Mouse (Mus musculus) kidney, postnatal 4 days (tissue): ENCODE data around the gene Sbf2.
"Not testable (repeated sequence)": the region's sequence is repeated elsewhere in the genome, so short reads cannot be mapped to it uniquely, and the experiment has no call there.

Experiments used
- DNase-seq, 2 experiments: peaks; one replicate each; pipeline ENCODE4 v3.0.0; 2021; ENCODE audit warnings: mixed read lengths in 2 of 2

The Sbf2 gene

GRCm38 (mm10) chr7:110388889-110389288 is 225.8 kb downstream of the Sbf2 start:
- not testable (repeated sequence) for DNase-seq

DNA sequence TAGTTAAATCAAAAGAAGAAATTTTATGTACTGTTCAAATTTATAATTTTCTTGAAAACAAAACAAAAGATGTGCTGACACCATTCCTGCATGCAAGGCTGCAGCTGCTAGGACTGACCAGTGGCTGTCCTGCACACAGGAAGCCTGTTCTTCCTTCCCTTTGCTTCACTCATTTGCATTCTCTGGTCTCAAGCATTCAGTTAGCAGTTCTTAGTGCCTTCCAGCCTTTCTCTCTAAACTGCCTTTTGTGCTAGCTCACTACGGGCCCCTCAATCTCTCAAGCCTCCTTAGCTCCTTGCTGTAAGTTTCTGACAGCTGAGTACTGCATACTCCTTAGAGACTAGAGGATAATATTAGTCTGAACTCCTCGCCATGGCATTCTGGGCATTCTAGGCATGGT is 227.2 kb downstream of the Sbf2 start:
- no peak for DNase-seq

DNA sequence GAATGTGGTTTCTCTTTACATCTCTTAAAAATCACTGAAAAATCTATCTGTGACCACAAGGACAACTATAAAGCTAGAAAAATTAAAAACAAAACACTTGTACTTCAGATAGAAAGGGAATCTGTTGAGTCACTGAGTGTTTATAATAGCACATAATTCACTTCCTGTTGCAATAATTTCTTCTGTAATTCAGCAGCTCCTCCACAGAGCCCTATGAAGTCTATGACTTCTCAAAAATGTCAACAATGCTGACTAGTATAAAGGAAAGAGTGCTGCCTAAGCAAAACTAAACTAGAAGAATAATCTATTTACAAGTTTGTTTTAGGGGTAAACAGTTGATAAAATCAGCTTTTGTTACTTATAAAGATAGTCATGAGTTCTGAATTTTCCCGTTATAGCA is 229.2 kb downstream of the Sbf2 start:
- DNase-seq = no peak

DNA sequence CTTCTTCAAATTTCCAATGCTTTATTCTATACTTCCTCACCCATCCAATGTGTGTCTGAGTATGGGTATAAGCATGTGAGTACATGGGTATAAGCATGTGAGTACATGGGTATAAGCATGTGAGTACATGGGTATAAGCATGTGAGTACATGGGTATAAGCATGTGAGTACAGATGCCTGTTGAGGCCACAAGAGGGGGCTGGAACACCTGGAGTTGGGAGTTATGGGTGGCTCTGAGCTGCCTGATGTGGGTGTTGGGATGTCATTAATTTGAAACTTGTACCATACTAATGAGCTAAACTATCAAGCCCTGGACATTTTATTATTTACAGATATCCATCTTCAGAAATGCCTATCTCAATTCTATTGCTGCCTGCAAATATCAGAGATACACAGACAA is 230.4 kb downstream of the Sbf2 start:
- no peak for DNase-seq

DNA sequence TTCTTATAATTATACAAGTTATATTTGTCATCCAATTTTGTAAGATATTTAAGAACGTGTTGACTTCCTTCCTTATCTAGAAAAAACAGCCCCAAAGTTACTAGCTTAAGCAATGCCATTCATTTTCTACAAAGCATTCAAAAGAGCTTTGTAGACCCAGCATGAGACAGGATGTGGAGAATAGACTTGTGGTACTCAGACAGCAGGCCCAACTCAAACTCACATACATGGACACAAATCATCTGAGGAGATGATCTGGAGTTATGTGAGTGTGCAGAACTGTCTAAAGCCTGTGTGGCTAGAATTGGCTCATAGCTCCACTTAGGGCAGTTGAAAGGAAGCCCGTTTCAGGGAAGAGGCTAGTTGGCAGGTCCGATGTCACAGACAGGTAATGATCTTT is 233.1 kb downstream of the Sbf2 start:
- no peak for DNase-seq

- DNase-seq = no peak
Measured at GRCm38 (mm10) chr7:110379335-110379914, 235.3 kb downstream of the Sbf2 start.

- DNase-seq = no peak
Measured at GRCm38 (mm10) chr7:110372529-110372928, 242.2 kb downstream of the Sbf2 start.

DNA sequence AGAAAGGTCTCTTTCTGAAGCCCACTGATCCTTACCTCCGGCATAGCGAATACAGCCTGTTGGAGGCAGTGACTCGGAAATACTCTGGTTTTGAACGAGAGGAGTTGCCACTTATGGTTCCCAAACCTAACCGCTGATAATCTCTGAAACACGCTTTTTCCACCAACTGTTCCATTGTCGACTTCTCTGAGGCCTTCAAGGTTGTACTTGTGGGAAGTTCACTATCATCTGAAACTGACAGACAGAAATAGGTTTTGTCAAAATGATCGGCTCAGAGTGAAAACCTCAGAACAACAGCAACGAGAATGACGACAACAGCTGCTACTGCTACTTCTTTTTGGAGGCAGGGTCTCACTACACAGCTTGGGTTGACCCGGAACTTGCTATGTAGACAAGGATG is 252.7 kb downstream of the Sbf2 start:
- DNase-seq = no peak

DNA sequence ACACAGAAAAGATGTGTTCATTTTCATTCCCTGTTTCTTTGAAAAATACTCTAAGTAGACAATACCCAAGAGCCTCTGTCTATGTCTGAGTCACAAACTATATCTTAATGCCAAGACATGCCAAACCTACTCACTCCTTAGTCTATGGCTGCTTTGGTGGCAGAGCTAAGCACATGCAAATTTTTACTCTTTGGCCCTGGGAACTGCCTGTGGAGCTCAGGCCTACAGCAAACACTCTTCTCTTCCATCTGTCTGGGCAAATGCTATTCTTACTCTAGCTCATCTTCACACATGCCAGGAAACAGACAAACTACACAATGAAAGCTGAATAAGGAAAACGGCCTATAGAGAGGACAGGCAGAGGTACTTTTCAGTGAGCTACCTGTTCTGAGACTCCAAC is 253.2 kb downstream of the Sbf2 start:
- no peak for DNase-seq

- no peak for DNase-seq
Measured at GRCm38 (mm10) chr7:110359391-110359790, 255.3 kb downstream of the Sbf2 start.

DNA sequence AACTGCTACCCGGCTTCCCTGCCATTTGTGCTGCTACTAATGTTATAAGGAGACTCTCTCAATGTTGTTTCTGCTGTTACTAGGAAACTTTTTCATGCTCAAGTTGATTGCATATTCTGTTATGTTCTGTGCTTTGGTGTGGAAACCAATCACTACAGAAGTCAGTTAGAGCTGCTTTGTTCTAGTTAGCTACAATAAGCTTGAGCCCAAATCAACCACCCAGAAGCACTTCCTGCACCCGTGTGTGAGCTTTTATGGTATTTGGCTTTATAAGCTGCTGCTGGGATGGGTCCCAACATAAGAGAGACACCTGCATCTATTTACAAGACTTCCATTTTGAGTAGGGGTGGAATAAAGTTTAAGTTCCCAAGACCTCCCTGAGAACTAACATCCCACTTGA is 260.8 kb downstream of the Sbf2 start:
- DNase-seq = no peak

GRCm38 (mm10) chr7:110347250-110347649 is 267.5 kb downstream of the Sbf2 start:
- no peak for DNase-seq

- no peak for DNase-seq
Measured at GRCm38 (mm10) chr7:110337601-110338000, 277.1 kb downstream of the Sbf2 start.

DNA sequence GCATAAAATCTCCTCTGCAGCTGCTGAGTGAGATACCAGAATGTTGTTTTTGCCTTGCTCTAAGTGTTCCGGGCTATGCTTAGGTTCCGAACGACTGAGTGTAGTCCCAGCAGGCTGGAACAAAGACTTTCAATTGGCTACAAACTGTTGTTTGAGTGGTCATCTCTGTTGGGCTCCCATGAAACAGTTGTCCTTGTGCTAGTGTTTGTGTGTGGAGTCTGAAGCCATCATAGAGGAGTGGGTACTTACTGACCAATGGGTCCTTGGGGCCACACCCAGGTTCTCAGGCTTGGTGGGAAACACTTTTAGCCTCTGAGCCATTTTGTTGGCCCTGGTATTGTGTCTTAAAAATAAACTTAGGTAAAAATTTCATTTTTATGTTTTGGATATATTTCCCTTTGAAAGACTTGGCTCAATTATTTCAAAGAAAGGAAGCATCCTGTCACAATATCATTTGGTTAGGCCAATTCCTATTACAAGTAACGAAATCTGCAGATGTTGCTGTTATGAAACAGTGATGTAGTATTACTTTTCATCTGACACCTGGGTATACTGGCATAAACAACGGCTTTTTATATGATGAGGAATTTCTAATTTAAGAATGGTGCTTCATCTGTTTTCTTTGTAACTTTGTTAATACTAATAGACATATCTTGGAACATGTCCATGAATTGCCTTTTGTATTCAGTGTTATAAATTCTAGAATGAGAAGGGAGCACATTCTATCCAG is 289.2 kb downstream of the Sbf2 start:
- no peak for DNase-seq

- no peak for DNase-seq
Measured at GRCm38 (mm10) chr7:110324852-110325251, 289.9 kb downstream of the Sbf2 start.

DNA sequence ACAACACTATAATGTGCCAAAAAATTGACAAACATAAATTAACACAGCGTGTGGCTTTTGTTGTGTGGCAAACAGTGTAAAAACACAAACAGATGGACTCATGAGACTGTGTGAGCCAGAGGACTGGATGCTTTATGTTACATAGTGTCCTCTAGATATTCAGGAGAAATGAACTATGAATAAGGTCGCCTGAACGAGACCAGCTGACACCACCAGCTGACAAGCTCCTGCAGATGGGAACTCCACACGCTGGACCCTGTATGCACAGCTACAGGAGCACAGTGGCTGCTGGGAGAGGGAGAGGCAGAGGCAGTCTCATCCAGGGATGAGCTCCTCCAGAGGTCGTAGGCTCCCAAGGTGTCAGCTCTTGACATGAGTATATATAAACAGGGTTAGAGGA is 293.6 kb downstream of the Sbf2 start:
- no peak for DNase-seq

DNA sequence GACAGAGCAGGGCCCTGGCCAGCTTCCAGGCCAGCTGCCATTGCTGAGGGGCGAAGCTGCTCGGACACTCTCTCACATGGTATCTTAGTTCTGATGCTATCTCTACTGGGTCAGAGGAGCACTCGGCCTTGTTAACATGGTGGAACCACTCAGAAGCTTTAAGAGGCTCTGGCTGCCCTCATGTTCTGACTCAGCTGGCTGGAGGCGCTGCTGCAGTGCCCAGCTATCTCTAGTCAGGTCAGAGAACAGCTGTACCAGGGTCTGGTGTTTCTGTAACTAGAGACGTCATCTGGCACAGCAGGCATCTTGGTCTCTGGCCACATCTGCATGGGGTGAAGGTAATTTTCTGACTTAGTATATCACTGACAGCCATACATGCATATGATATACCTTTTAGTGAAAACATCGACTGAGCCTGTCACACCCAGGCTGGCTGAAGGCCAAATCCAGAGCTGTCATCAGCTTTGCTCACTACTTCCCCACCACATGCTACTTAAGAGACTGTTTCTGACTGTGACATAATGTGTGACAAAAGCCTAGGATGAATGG is 295.7 kb downstream of the Sbf2 start:
- no peak for DNase-seq

DNA sequence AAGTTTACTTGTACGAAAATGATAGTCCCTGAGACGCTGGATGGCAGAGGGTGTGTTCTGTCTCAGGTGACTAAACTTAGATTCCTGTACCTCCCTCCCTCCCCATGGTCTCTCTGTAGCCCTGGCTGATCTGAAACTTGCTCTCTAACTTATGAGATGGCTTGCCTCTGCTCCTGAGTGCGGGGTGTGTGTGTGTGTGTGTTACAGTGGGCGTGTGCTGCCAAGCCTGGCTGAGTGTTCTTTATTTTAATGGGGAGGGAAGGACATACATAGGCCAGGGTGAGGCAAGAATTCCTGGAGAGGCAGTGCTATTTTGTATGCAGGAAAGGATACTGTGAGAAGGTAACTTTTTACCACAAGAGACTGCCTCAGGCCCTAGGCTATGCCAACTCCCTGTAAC is 297.3 kb downstream of the Sbf2 start:
- DNase-seq = no peak

DNA sequence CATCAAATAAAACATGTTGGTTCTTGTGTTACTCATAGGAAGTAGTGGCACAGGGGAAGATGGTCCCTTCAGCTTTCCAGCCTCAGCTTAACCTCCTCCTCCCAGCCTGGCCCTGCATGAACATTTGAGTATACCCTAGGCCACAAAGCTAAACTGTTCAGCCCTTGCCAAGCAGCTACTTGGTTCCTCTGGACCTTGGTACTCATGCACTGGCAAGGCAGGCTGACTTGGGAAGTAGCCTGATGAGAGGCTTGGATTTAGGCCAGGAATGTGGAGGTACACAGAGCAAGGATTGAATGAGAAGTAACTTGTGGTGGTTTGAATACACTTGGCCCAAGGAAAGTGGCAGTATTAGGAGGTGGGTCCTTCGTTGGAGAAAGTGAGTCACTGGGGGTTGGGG is 299.4 kb downstream of the Sbf2 start:
- no peak for DNase-seq

DNA sequence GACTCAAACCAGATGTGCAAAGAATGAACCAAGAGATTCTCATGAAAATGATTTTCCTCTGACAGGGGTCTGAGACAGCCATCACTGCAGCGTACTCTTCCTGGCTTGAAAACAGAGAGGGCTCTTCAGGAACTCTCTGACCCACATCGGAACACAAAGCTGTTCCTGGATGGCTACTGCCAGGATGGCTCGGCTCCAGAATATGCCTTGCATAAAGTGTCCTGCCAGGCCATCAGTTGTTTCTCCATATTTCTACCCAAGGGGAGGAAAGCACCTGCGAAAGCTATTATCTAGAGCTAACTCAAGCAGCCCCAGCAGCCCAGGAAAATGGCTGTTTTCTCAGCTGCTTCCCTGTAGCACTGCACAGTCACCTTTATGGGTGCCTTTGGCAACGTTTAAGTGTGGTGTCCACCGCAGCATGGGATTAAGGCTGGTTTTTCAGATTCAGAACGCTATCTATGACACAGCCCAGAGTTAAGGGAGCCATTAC is 300.3 kb downstream of the Sbf2 start:
- DNase-seq = no peak

DNA sequence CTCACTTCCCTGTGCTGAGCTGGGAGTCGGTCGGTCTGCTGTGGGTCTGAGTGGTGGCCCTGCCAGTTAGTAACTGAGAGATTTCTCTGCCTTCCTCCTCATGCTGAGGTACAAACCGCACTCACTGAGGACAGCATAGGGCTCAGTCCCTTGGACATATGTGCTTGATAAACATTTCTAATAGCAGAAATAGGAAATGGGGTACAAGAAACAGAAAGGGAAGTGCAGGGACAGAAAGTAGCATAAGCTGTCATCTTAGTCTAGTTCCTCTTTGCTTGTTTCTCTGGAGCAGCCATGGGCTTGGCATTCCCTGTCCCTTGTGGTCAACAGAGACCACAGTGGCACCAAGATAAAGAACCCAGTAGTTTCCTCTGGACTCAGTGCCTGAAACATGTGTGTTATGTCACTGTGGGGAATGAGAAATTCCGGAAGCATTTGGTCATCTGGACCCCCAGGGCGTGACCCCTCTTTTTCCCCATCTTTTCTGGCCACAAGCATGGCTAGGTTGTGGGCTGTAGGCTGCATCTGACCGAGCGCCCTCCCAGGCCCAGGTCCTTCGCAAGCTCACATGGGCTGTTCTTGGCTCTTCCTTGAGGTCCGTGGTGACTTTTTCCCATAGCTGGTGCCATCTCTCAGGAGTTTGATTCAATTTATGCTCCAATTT is 301.2 kb downstream of the Sbf2 start:
- DNase-seq = no peak

- DNase-seq = no peak
Measured at GRCm38 (mm10) chr7:110309246-110309645, 305.5 kb downstream of the Sbf2 start.

DNA sequence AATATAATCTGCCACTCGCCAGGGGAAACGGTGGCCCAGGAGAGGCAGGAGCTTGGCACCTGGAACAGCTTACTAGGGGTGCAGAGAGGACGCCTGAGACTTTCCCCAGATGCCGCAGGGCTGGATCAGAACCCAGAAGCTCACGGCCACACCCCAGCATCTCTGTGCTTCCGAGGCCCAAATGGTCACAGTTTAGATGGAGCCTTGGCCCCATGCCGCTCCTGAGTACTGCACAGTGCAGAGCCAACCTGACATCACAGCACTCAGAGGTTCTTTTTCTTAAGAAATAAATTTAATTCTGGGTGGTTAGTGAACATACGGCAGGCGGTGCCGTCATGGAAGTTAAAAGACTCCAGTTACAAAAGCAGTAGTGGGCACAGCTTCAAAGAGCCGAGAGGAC is 307.0 kb downstream of the Sbf2 start:
- no peak for DNase-seq

GRCm38 (mm10) chr7:110306281-110306680 is 308.4 kb downstream of the Sbf2 start:
- DNase-seq = no peak
